Mouse (Mus musculus): Measurements from ENCODE around the gene Sec31a. TPM values are rescaled to one million over a fixed set of nuclear protein-coding genes. Genes with fewer than 3 reads are reported as not detected.

The Sec31a gene
- polyA plus RNA-seq (2014; fragmentation: Nextera tagmentation; extraction: Ambion mirVana) = 139 and 148 TPM in 2 replicates

- Histone ChIP-seq H3K4me1 (ENCODE audit: control insufficient read depth in 2 of 2, insufficient read depth in 2 of 2, low read length in 2 of 2) (peaks cover 11 to 30% of the 10 kb centered on the region in 2 experiments), H3K36me3 (ENCODE audit: control insufficient read depth, insufficient read depth, low read length) (peaks cover 32% of the 10 kb centered on the region), H3K27ac (replicated peaks in 1 of 2; ENCODE audit: control insufficient read depth in 1 of 2, insufficient read depth in 1 of 2, low read depth in 2 of 2, low read length in 2 of 2) (peak within 1 kb of the TSS; percentile 90 to 92), H3K9me3 (ENCODE audit: control insufficient read depth, low read length) (no peaks in the 10 kb centered on the region), H3K27me3 (ENCODE audit: control insufficient read depth, insufficient read depth, low read length) (no peaks in the 10 kb centered on the region), H3K4me2 (ENCODE audit: low read length) (peak within 1 kb of the TSS; percentile 66), H3K9ac (ENCODE audit: low read length) (peak within 1 kb of the TSS; percentile 90), H3K4me3 (ENCODE audit: control insufficient read depth in 1 of 2, insufficient read depth in 1 of 2, low read depth in 1 of 2, low read length in 2 of 2) (peak within 1 kb of the TSS; percentile 88 to 89)
- ATAC-seq (ENCODE audit: insufficient number of reproducible peaks, insufficient read depth, low FRiP score, low read depth) = peak; percentile 97
- under 1% methylated on average over 76 of the region's 82 CpGs for WGBS
These were observed at the start of gene Sec31a for GRCm38 (mm10) chr5:100415761-100416590. TSS of gene Sec31a (minus strand) at chr5:100416234.

DNA sequence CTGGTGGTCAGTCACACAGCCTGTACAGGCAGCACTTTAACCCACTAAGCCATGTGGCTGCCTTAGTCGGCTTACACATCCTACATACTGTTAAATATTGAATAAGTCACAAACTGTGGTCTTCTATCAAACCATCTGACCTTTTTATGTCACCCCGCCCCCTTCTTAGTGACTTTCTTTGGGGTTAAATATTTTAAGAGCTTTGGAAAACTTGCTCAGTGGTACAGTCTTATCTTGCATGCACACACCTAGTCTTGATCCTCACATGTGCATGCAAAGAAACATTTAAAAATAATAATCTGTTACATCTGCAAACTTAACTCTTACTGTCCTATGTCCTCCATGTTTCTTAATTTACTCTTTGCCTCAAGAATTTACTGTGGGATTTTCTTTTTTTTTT, 46.3 kb upstream of the Sec31a start:
- WGBS = 92% methylated on average over 2 of the region's 2 CpGs

GRCm38 (mm10) chr5:100461526-100461925, 45.5 kb upstream of the Sec31a start:
- H3K36me3 ChIP-seq (ENCODE audit: control insufficient read depth, insufficient read depth, low read length) = peaks cover 37% of the 10 kb centered on the region
- WGBS = 94% methylated on average over 9 of the region's 9 CpGs
- no peaks in the 10 kb centered on the region for H3K9me3 ChIP-seq (ENCODE audit: control insufficient read depth, low read length)
- no peak overlapping the region for H3K4me3 ChIP-seq (ENCODE audit: control insufficient read depth in 1 of 2, insufficient read depth in 1 of 2, low read depth in 1 of 2, low read length in 2 of 2)
- H3K4me2 ChIP-seq (ENCODE audit: low read length) = no peak overlapping the region
- H3K4me1 ChIP-seq (ENCODE audit: control insufficient read depth in 2 of 2, insufficient read depth in 2 of 2, low read length in 2 of 2) = no peaks in the 10 kb centered on the region
- no peak overlapping the region for H3K27ac ChIP-seq (replicated peaks in 1 of 2; ENCODE audit: control insufficient read depth in 1 of 2, insufficient read depth in 1 of 2, low read depth in 2 of 2, low read length in 2 of 2)
- ATAC-seq (ENCODE audit: insufficient number of reproducible peaks, insufficient read depth, low FRiP score, low read depth) = no peak
- H3K27me3 ChIP-seq (ENCODE audit: control insufficient read depth, insufficient read depth, low read length) = no peaks in the 10 kb centered on the region
- no peak overlapping the region for H3K9ac ChIP-seq (ENCODE audit: low read length)

More for the DNA sequence above, 46.3 kb upstream of the Sec31a start:
- no peak overlapping the region for H3K27ac ChIP-seq (replicated peaks in 1 of 2; ENCODE audit: control insufficient read depth in 1 of 2, insufficient read depth in 1 of 2, low read depth in 2 of 2, low read length in 2 of 2)
- no peak overlapping the region for H3K4me2 ChIP-seq (ENCODE audit: low read length)
- no peaks in the 10 kb centered on the region for H3K9me3 ChIP-seq (ENCODE audit: control insufficient read depth, low read length)
- no peaks in the 10 kb centered on the region for H3K27me3 ChIP-seq (ENCODE audit: control insufficient read depth, insufficient read depth, low read length)
- ATAC-seq (ENCODE audit: insufficient number of reproducible peaks, insufficient read depth, low FRiP score, low read depth) = no peak
- H3K9ac ChIP-seq (ENCODE audit: low read length) = no peak overlapping the region
- H3K4me3 ChIP-seq (ENCODE audit: control insufficient read depth in 1 of 2, insufficient read depth in 1 of 2, low read depth in 1 of 2, low read length in 2 of 2) = no peak overlapping the region
- H3K4me1 ChIP-seq (ENCODE audit: control insufficient read depth in 2 of 2, insufficient read depth in 2 of 2, low read length in 2 of 2) = no peaks in the 10 kb centered on the region
- H3K36me3 ChIP-seq (ENCODE audit: control insufficient read depth, insufficient read depth, low read length) = peaks cover 34% of the 10 kb centered on the region

- peaks cover 43% of the 10 kb centered on the region for H3K36me3 ChIP-seq (ENCODE audit: control insufficient read depth, insufficient read depth, low read length)
- no peak overlapping the region for H3K27ac ChIP-seq (replicated peaks in 1 of 2; ENCODE audit: control insufficient read depth in 1 of 2, insufficient read depth in 1 of 2, low read depth in 2 of 2, low read length in 2 of 2)
- H3K4me1 ChIP-seq (ENCODE audit: control insufficient read depth in 2 of 2, insufficient read depth in 2 of 2, low read length in 2 of 2) = no peaks in the 10 kb centered on the region
- WGBS = 92% methylated on average over 5 of the region's 5 CpGs
- no peaks in the 10 kb centered on the region for H3K9me3 ChIP-seq (ENCODE audit: control insufficient read depth, low read length)
- H3K4me3 ChIP-seq (ENCODE audit: control insufficient read depth in 1 of 2, insufficient read depth in 1 of 2, low read depth in 1 of 2, low read length in 2 of 2) = no peak overlapping the region
- no peak overlapping the region for H3K4me2 ChIP-seq (ENCODE audit: low read length)
- no peak for ATAC-seq (ENCODE audit: insufficient number of reproducible peaks, insufficient read depth, low FRiP score, low read depth)
- no peak overlapping the region for H3K9ac ChIP-seq (ENCODE audit: low read length)
- H3K27me3 ChIP-seq (ENCODE audit: control insufficient read depth, insufficient read depth, low read length) = no peaks in the 10 kb centered on the region
These were observed 43.4 kb upstream of the Sec31a start for GRCm38 (mm10) chr5:100459468-100459867.

- H3K36me3 ChIP-seq (ENCODE audit: control insufficient read depth, insufficient read depth, low read length) = peaks cover 83% of the 10 kb centered on the region
- H3K27me3 ChIP-seq (ENCODE audit: control insufficient read depth, insufficient read depth, low read length) = no peaks in the 10 kb centered on the region
- 93% methylated on average over 2 of the region's 2 CpGs for WGBS
- no peak overlapping the region for H3K9ac ChIP-seq (ENCODE audit: low read length)
- H3K4me1 ChIP-seq (ENCODE audit: control insufficient read depth in 2 of 2, insufficient read depth in 2 of 2, low read length in 2 of 2) = no peaks in the 10 kb centered on the region
- H3K4me2 ChIP-seq (ENCODE audit: low read length) = no peak overlapping the region
- no peaks in the 10 kb centered on the region for H3K9me3 ChIP-seq (ENCODE audit: control insufficient read depth, low read length)
- no peak overlapping the region for H3K4me3 ChIP-seq (ENCODE audit: control insufficient read depth in 1 of 2, insufficient read depth in 1 of 2, low read depth in 1 of 2, low read length in 2 of 2)
- no peak overlapping the region for H3K27ac ChIP-seq (replicated peaks in 1 of 2; ENCODE audit: control insufficient read depth in 1 of 2, insufficient read depth in 1 of 2, low read depth in 2 of 2, low read length in 2 of 2)
- no peak for ATAC-seq (ENCODE audit: insufficient number of reproducible peaks, insufficient read depth, low FRiP score, low read depth)
These were observed 35.8 kb upstream of the Sec31a start for GRCm38 (mm10) chr5:100451871-100452270.

DNA sequence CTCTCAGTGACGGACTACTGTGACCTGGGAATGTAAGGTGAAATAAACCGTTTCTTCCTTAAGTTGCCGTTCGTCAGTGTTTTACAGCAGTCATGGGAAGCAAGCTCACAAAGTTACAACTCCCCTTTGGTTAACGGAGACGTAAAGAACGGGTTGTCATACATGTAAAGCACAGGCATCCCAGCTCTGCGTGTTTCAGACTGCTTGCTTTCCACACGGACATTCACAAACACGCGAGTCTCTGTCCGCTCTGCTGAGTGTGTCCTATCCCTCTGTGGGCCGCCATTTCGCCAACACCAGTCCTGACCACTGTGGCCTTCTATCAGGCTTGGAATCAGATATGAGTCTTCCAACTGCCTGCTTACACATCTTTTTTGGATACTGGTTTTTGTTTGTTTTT, 22.8 kb upstream of the Sec31a start:
- 93% methylated on average over 14 of the region's 14 CpGs for WGBS
- Histone ChIP-seq H3K9ac (ENCODE audit: low read length) (no peak overlapping the region), H3K9me3 (ENCODE audit: control insufficient read depth, low read length) (no peaks in the 10 kb centered on the region), H3K4me2 (ENCODE audit: low read length) (no peak overlapping the region), H3K27me3 (ENCODE audit: control insufficient read depth, insufficient read depth, low read length) (no peaks in the 10 kb centered on the region), H3K36me3 (ENCODE audit: control insufficient read depth, insufficient read depth, low read length) (peaks cover 23% of the 10 kb centered on the region), H3K4me1 (ENCODE audit: control insufficient read depth in 2 of 2, insufficient read depth in 2 of 2, low read length in 2 of 2) (no peaks in the 10 kb centered on the region), H3K27ac (replicated peaks in 1 of 2; ENCODE audit: control insufficient read depth in 1 of 2, insufficient read depth in 1 of 2, low read depth in 2 of 2, low read length in 2 of 2) (no peak overlapping the region), H3K4me3 (ENCODE audit: control insufficient read depth in 1 of 2, insufficient read depth in 1 of 2, low read depth in 1 of 2, low read length in 2 of 2) (no peak overlapping the region)
- no peak for ATAC-seq (ENCODE audit: insufficient number of reproducible peaks, insufficient read depth, low FRiP score, low read depth)

GRCm38 (mm10) chr5:100437917-100438316, 21.9 kb upstream of the Sec31a start:
- no peak overlapping the region for H3K4me3 ChIP-seq (ENCODE audit: control insufficient read depth in 1 of 2, insufficient read depth in 1 of 2, low read depth in 1 of 2, low read length in 2 of 2)
- H3K9me3 ChIP-seq (ENCODE audit: control insufficient read depth, low read length) = no peaks in the 10 kb centered on the region
- 90% methylated on average over 5 of the region's 5 CpGs for WGBS

More at GRCm38 (mm10) chr5:100437917-100438316, 21.9 kb upstream of the Sec31a start:
- Histone ChIP-seq H3K36me3 (ENCODE audit: control insufficient read depth, insufficient read depth, low read length) (peaks cover 17% of the 10 kb centered on the region; the same call in 1 of the 2 replicates), H3K4me2 (ENCODE audit: low read length) (no peak overlapping the region), H3K9ac (ENCODE audit: low read length) (no peak overlapping the region), H3K4me1 (ENCODE audit: control insufficient read depth in 2 of 2, insufficient read depth in 2 of 2, low read length in 2 of 2) (no peaks in the 10 kb centered on the region), H3K27me3 (ENCODE audit: control insufficient read depth, insufficient read depth, low read length) (no peaks in the 10 kb centered on the region), H3K27ac (replicated peaks in 1 of 2; ENCODE audit: control insufficient read depth in 1 of 2, insufficient read depth in 1 of 2, low read depth in 2 of 2, low read length in 2 of 2) (no peak overlapping the region)
- ATAC-seq (ENCODE audit: insufficient number of reproducible peaks, insufficient read depth, low FRiP score, low read depth) = no peak

All from heart, embryonic 14.5 days (tissue).